Mouse (Mus musculus): ENCODE data around the gene Serpina9. TPM values are rescaled to one million over a fixed set of nuclear protein-coding genes. Genes with fewer than 3 reads are reported as not detected.
"Not testable (repeated sequence)": the region's sequence is repeated elsewhere in the genome, so short reads cannot be mapped to it uniquely, and the experiment has no call there.

Serpina9 gene
- polyA plus RNA-seq, 1 experiment from 2014 or later, result not detected

DNA sequence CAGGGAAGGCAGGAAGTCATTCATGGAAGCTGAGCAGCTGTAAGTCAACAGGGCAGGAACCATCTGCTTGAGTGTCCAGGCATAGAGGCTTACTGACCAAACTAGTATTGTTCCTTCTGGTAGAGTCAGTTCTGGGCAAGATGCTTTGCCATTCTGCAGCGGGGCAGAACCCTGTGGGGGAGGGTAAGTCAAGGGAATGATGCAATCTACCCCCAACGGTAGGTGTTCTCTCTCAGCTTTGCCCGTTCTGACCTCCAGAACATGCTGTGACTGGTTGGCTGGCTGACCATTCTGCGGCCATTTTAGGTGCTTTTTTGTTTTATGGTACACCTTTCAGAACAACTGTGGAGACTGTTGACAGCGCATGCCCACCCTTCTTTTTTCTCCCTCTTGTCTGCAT is 51.2 kb downstream of the Serpina9 start:
- Histone ChIP-seq H3K27me3 (replicated peaks) (no peaks in the 10 kb centered on the region), H3K4me3 (replicated peaks) (no peak overlapping the region), H3K36me3 (no peaks in the 10 kb centered on the region), H3K27ac (replicated peaks) (no peak overlapping the region), H3K9ac (replicated peaks) (no peak overlapping the region), H3K4me2 (no peak overlapping the region), H3K9me3 (replicated peaks) (no peaks in the 10 kb centered on the region), H3K4me1 (no peaks in the 10 kb centered on the region)
- no peak for ATAC-seq (ENCODE audit: low FRiP score)
- 89% methylated on average over 5 of the region's 5 CpGs for WGBS

GRCm38 (mm10) chr12:103961716-103962115 is 51.8 kb downstream of the Serpina9 start:
- no peaks in the 10 kb centered on the region for H3K9me3 ChIP-seq (replicated peaks)
- 96% methylated on average over 1 of the region's 1 CpGs for WGBS
- no peak for ATAC-seq (ENCODE audit: low FRiP score)

DNA sequence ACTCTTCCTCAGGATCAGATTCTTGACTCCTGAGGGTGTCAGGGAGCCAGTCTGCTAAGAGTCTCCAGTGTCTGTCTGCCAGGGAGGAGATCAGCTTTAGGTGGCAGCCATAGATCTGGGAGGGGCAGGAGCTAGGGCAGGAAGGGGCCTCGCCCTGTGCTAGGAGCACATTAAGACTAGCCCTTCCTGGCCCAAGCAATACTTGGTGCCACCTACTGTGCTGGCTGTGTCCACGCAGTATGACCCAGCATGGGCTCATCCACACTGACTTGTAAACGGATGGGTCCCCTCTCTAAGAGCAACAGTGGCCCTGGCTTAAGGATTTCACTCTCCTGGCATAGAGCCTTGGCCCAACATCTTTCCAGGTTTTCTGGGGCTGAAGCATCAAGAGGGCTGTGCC is 54.8 kb downstream of the Serpina9 start, which contains the start of gene Serpina1e:
Gene Serpina1e (minus strand): TSS at position 178 of the 400 bp plus-strand sequence.
- Histone ChIP-seq H3K4me1 (no peaks in the 10 kb centered on the region), H3K4me2 (no peak within 1 kb of the TSS), H3K9me3 (replicated peaks) (no peaks in the 10 kb centered on the region), H3K4me3 (replicated peaks) (no peak within 1 kb of the TSS), H3K36me3 (no peaks in the 10 kb centered on the region), H3K27ac (replicated peaks) (no peak within 1 kb of the TSS), H3K27me3 (replicated peaks) (no peaks in the 10 kb centered on the region), H3K9ac (replicated peaks) (no peak within 1 kb of the TSS)
- WGBS, result 75% methylated on average over 3 of the region's 3 CpGs
- ATAC-seq (ENCODE audit: low FRiP score), result no peak

More at GRCm38 (mm10) chr12:103961716-103962115, 51.8 kb downstream of the Serpina9 start:
- H3K9ac ChIP-seq (replicated peaks), result no peak overlapping the region
- no peak overlapping the region for H3K27ac ChIP-seq (replicated peaks)
- no peaks in the 10 kb centered on the region for H3K36me3 ChIP-seq
- H3K4me1 ChIP-seq, result no peaks in the 10 kb centered on the region
- no peak overlapping the region for H3K4me2 ChIP-seq
- H3K27me3 ChIP-seq (replicated peaks), result no peaks in the 10 kb centered on the region
- no peak overlapping the region for H3K4me3 ChIP-seq (replicated peaks)

DNA sequence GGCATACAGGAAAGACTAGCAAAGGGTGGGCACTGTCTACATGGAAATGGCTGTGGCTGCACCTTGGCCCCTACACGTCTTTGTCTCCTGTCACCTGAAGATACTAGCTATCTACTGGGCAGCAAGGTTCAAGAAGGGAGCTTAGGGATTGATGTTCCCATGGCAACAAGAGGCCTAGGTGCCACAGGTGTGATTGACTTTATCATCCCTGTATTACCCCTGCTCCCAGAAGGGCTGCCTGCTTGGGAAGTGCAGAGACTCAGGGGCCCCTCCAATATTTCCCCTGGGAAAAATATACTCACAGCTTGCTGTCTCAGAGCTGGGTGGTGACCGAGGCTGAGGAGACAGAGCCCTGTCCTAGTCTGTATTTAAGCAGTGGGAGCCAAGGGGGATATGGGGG is 57.0 kb downstream of the Serpina9 start:
- H3K36me3 ChIP-seq; H3K4me3 ChIP-seq (replicated peaks); H3K27me3 ChIP-seq (replicated peaks); H3K27ac ChIP-seq (replicated peaks); H3K4me2 ChIP-seq; H3K9me3 ChIP-seq (replicated peaks); H3K9ac ChIP-seq (replicated peaks); ATAC-seq (ENCODE audit: low FRiP score); H3K4me1 ChIP-seq: not testable (repeated sequence)
- 98% methylated on average over 2 of the region's 2 CpGs for WGBS

GRCm38 (mm10) chr12:103952972-103953371 is 60.6 kb downstream of the Serpina9 start:
- not testable (repeated sequence) for H3K27ac ChIP-seq (replicated peaks); H3K4me3 ChIP-seq (replicated peaks); H3K4me2 ChIP-seq; H3K9me3 ChIP-seq (replicated peaks); H3K27me3 ChIP-seq (replicated peaks); ATAC-seq (ENCODE audit: low FRiP score); H3K36me3 ChIP-seq; H3K9ac ChIP-seq (replicated peaks); H3K4me1 ChIP-seq
- 84% methylated on average over 3 of the region's 3 CpGs for WGBS

- no peak for ATAC-seq (ENCODE audit: low FRiP score)
These were observed 67.3 kb downstream of the Serpina9 start for GRCm38 (mm10) chr12:103946243-103946642.

More at GRCm38 (mm10) chr12:103946243-103946642, 67.3 kb downstream of the Serpina9 start:
- Histone ChIP-seq H3K4me2 (no peak overlapping the region), H3K9ac (replicated peaks) (no peak overlapping the region), H3K27me3 (replicated peaks) (no peaks in the 10 kb centered on the region), H3K4me3 (replicated peaks) (no peak overlapping the region), H3K9me3 (replicated peaks) (no peaks in the 10 kb centered on the region), H3K36me3 (no peaks in the 10 kb centered on the region), H3K27ac (replicated peaks) (no peak overlapping the region), H3K4me1 (no peaks in the 10 kb centered on the region)
- WGBS, result 91% methylated on average over 4 of the region's 4 CpGs

Other genes starting within 250 kb of the Serpina9 start
- gene Serpina1d, start 240.2 kb downstream of the Serpina9 start, polyA plus RNA-seq (2015; fragmentation: Nextera tagmentation; extraction: Ambion mirVana), result 0.15 and 0.68 TPM in 2 replicates
- gene Serpina1b, start 183.4 kb downstream of the Serpina9 start, polyA plus RNA-seq (2015; fragmentation: Nextera tagmentation; extraction: Ambion mirVana), result 0.45 and 7.4 TPM in 2 replicates
- 0.13 and 3.6 TPM in 2 replicates for gene Serpina1a, start 150.2 kb downstream of the Serpina9 start, polyA plus RNA-seq (2015; fragmentation: Nextera tagmentation; extraction: Ambion mirVana)
- 0.13 and 2.2 TPM in 2 replicates for gene Serpina1c, start 108.9 kb downstream of the Serpina9 start, polyA plus RNA-seq (2015; fragmentation: Nextera tagmentation; extraction: Ambion mirVana)
- gene Serpina1e, start 54.8 kb downstream of the Serpina9 start, polyA plus RNA-seq (2015; fragmentation: Nextera tagmentation; extraction: Ambion mirVana), result 0.24 and 0.32 TPM in 2 replicates
- not detected in 2 replicates for gene Serpina11, start 23.8 kb downstream of the Serpina9 start, polyA plus RNA-seq (2015; fragmentation: Nextera tagmentation; extraction: Ambion mirVana)
- not detected in 2 replicates for gene Serpina12, start 30.7 kb upstream of the Serpina9 start, polyA plus RNA-seq (2015; fragmentation: Nextera tagmentation; extraction: Ambion mirVana)
- gene Serpina5, start 87.4 kb upstream of the Serpina9 start, polyA plus RNA-seq (2015; fragmentation: Nextera tagmentation; extraction: Ambion mirVana), result not detected in 2 replicates
- not detected in 2 replicates for gene Serpina3a, start 99.0 kb upstream of the Serpina9 start, polyA plus RNA-seq (2015; fragmentation: Nextera tagmentation; extraction: Ambion mirVana)
- gene Serpina3b, start 114.2 kb upstream of the Serpina9 start, polyA plus RNA-seq (2015; fragmentation: Nextera tagmentation; extraction: Ambion mirVana), result not detected in 2 replicates
- gene Serpina3c, start 140.1 kb upstream of the Serpina9 start, polyA plus RNA-seq (2015; fragmentation: Nextera tagmentation; extraction: Ambion mirVana), result not detected in 2 replicates
- gene Serpina3f, start 200.8 kb upstream of the Serpina9 start, polyA plus RNA-seq (2015; fragmentation: Nextera tagmentation; extraction: Ambion mirVana), result 0.10 and 0.40 TPM in 2 replicates
- gene Serpina3g, start 222.5 kb upstream of the Serpina9 start, polyA plus RNA-seq (2015; fragmentation: Nextera tagmentation; extraction: Ambion mirVana), result 3.8 and 17.8 TPM in 2 replicates
- gene Serpina3i, start 249.4 kb upstream of the Serpina9 start, polyA plus RNA-seq (2015; fragmentation: Nextera tagmentation; extraction: Ambion mirVana), result 0.23 and 4.6 TPM in 2 replicates